Mouse (Mus musculus): Measurements from ENCODE around the gene Cdcp2. TPM values are rescaled to one million over a fixed set of nuclear protein-coding genes. Genes with fewer than 3 reads are reported as not detected.

Cdcp2 gene
- total and polyA plus RNA-seq, 3 experiments = 6.9 to 16.9 (median 13.4) TPM

- no peak for DNase-seq (ENCODE audit: extremely low read depth)
- Histone ChIP-seq H3K4me1 (ENCODE audit: control insufficient read depth in 1 of 2, insufficient read depth in 2 of 2) (peaks cover 6 to 26% of the 10 kb centered on the region in 2 experiments; a peak in 3 of 4 replicates), H3K27me3 (replicated peaks) (no peaks in the 10 kb centered on the region), H3K4me3 (replicated peaks in 1 of 3; ENCODE audit: low read depth in 2 of 3, low read length in 2 of 3, poor library complexity in 1 of 3) (no peak overlapping the region), H3K4me2 (ENCODE audit: insufficient read depth, low read depth, poor library complexity, severe bottlenecking) (no peak overlapping the region), H3K9ac (ENCODE audit: insufficient read depth, low read depth) (no peak overlapping the region), H3K36me3 (replicated peaks in 1 of 2; ENCODE audit: control insufficient read depth in 1 of 2, insufficient read depth in 1 of 2, low read length in 1 of 2) (peaks cover 5 to 48% of the 10 kb centered on the region in 2 experiments), H3K9me3 (replicated peaks; ENCODE audit: low read length) (no peaks in the 10 kb centered on the region), H3K27ac (ENCODE audit: insufficient read depth, low read depth) (no peak overlapping the region), H3K79me2 (replicated peaks; ENCODE audit: control insufficient read depth, extremely low read depth, insufficient read depth, poor library complexity, severe bottlenecking) (no peaks in the 10 kb centered on the region)
- dilution Hi-C loops (cut with MboI; ENCODE audit: extremely low pct_ligation_motif_present, extremely low pct_unique_long_range_greater_than_20kb, low sequenced_read_pairs) = no loop called here
- TF ChIP-seq IRF4 (IDR thresholded peaks at IDR 0.05; ENCODE audit: low read depth, low read length) (no peak), POLR2AphosphoS2 (IDR thresholded peaks at IDR 0.05; ENCODE audit: low read depth, low read length) (no peak), GABPA (IDR thresholded peaks at IDR 0.05; ENCODE audit: insufficient replicate concordance, low read depth, low read length) (no peak), USF2 (conservative IDR thresholded peaks at IDR 0.05; ENCODE audit: low read depth, low read length) (no peak), MAFK (IDR thresholded peaks at IDR 0.05; ENCODE audit: insufficient replicate concordance, low read length) (no peak), CHD1 (IDR thresholded peaks at IDR 0.05; ENCODE audit: low read depth, low read length) (no peak), PAX5 (IDR thresholded peaks at IDR 0.05; ENCODE audit: low read length) (no peak), TCF12 (IDR thresholded peaks at IDR 0.05; ENCODE audit: low read depth, low read length) (no peak), CHD2 (IDR thresholded peaks at IDR 0.05; ENCODE audit: low read length) (no peak), KAT2A (IDR thresholded peaks at IDR 0.05; ENCODE audit: insufficient replicate concordance, low read length) (no peak), MEF2A (IDR thresholded peaks at IDR 0.05; ENCODE audit: borderline replicate concordance, low read depth, low read length) (no peak), MAX (IDR thresholded peaks at IDR 0.05; ENCODE audit: low read length) (no peak), TBP (conservative IDR thresholded peaks at IDR 0.05; ENCODE audit: low read depth, low read length) (no peak), JUND (conservative IDR thresholded peaks at IDR 0.05; ENCODE audit: low read depth, low read length) (no peak), MAZ (IDR thresholded peaks at IDR 0.05; ENCODE audit: low read depth, low read length) (no peak), ZKSCAN1 (IDR thresholded peaks at IDR 0.05; ENCODE audit: borderline replicate concordance, low read depth, low read length) (no peak)
- in situ Hi-C loops (cut with MboI; ENCODE audit: low pct_ligation_motif_present, low pct_unique_long_range_greater_than_20kb, low sequenced_read_pairs) = no loop called here
These were observed 12.3 kb upstream of the Cdcp2 start for GRCm38 (mm10) chr4:107084343-107084742.

DNA sequence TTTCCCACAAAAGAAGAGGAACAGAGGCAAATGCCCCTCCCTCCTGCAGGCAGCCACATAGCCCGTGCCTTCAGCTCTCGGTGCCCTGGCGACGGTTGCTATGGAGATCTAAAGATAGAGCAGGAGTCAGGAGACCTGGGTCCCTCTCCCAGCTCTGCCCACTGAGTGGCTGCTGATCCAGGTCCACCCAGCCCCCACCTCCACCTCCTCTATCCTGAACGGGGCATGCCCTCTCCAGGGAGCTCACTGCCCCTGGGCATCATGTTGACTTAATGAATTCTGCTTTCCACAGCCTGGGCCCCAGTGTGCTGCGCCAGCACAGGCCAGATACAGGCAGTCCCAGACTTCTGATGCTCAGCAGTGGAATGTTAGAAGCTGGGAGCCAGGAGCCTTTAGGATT, 11.8 kb upstream of the Cdcp2 start:
- Histone ChIP-seq H3K9ac (ENCODE audit: insufficient read depth, low read depth) (no peak overlapping the region), H3K4me1 (ENCODE audit: control insufficient read depth in 1 of 2, insufficient read depth in 2 of 2) (peaks cover 6 to 23% of the 10 kb centered on the region in 2 experiments; a peak in 3 of 4 replicates), H3K9me3 (replicated peaks; ENCODE audit: low read length) (no peaks in the 10 kb centered on the region), H3K79me2 (replicated peaks; ENCODE audit: control insufficient read depth, extremely low read depth, insufficient read depth, poor library complexity, severe bottlenecking) (no peaks in the 10 kb centered on the region), H3K27me3 (replicated peaks) (no peaks in the 10 kb centered on the region), H3K4me2 (ENCODE audit: insufficient read depth, low read depth, poor library complexity, severe bottlenecking) (no peak overlapping the region), H3K27ac (ENCODE audit: insufficient read depth, low read depth) (no peak overlapping the region), H3K36me3 (replicated peaks in 1 of 2; ENCODE audit: control insufficient read depth in 1 of 2, insufficient read depth in 1 of 2, low read length in 1 of 2) (peaks cover 5 to 48% of the 10 kb centered on the region in 2 experiments), H3K4me3 (replicated peaks in 1 of 3; ENCODE audit: low read depth in 2 of 3, low read length in 2 of 3, poor library complexity in 1 of 3) (no peak overlapping the region)
- in situ Hi-C loops (cut with MboI; ENCODE audit: low pct_ligation_motif_present, low pct_unique_long_range_greater_than_20kb, low sequenced_read_pairs) (no loop called here), dilution Hi-C loops (cut with MboI; ENCODE audit: extremely low pct_ligation_motif_present, extremely low pct_unique_long_range_greater_than_20kb, low sequenced_read_pairs) (no loop called here)
- TF ChIP-seq CTCF (conservative IDR thresholded peaks at IDR 0.05 in 1 of 2, IDR thresholded peaks at IDR 0.05 in 1 of 2; ENCODE audit: low read depth in 2 of 2, low read length in 2 of 2) (no peak), MAZ (IDR thresholded peaks at IDR 0.05; ENCODE audit: low read depth, low read length) (no peak), USF2 (conservative IDR thresholded peaks at IDR 0.05; ENCODE audit: low read depth, low read length) (no peak), MEF2A (IDR thresholded peaks at IDR 0.05; ENCODE audit: borderline replicate concordance, low read depth, low read length) (no peak), PAX5 (IDR thresholded peaks at IDR 0.05; ENCODE audit: low read length) (no peak), TBP (conservative IDR thresholded peaks at IDR 0.05; ENCODE audit: low read depth, low read length) (no peak), E2F4 (IDR thresholded peaks at IDR 0.05; ENCODE audit: insufficient replicate concordance, low read depth, low read length) (no peak), RCOR1 (conservative IDR thresholded peaks at IDR 0.05; ENCODE audit: low read depth, low read length) (no peak)
- DNase-seq (ENCODE audit: extremely low read depth) = no peak
